Mouse (Mus musculus) MEL (cell line): ENCODE results near the gene Svs1. TPM values are rescaled to one million over a fixed set of nuclear protein-coding genes. Genes with fewer than 3 reads are reported as not detected.
"Not testable (repeated sequence)": the region's sequence is repeated elsewhere in the genome, so short reads cannot be mapped to it uniquely, and the experiment has no call there.

Source experiments
- DNase-seq: peaks from one replicate; pipeline ENCODE4 v3.0.0; 2011; ENCODE audit warnings: low read depth, low spot score
- H3K27ac ChIP-seq: 2 replicates; pipeline ENCODE4 v1.5.1; 2012; ENCODE audit warnings: low read depth, mild to moderate bottlenecking, control low read depth, low read length, moderate library complexity; ENCODE audit not compliant: control insufficient read depth
- H3K27me3 ChIP-seq, 2 experiments: fragments of 150-350 bp in 1 of 2; sonication (generic) in 1 of 2; 2 replicates each; pipeline ENCODE4 v1.6.1; 2012; ENCODE audit warnings: low read length in 2 of 2, mild to moderate bottlenecking in 2 of 2, improper control_type of control experiment in 1 of 2, moderate library complexity in 1 of 2; ENCODE audit not compliant: insufficient read depth in 2 of 2, control insufficient read depth in 1 of 2
- H3K36me3 ChIP-seq, 2 experiments: 2 replicates each; pipeline ENCODE4 v1.6.1; 2012 to 2014; ENCODE audit warnings: low read length in 2 of 2, improper control_type of control experiment in 1 of 2, inconsistent platforms in 1 of 2, mild to moderate bottlenecking in 1 of 2; ENCODE audit not compliant: insufficient read depth in 2 of 2, control insufficient read depth in 1 of 2
- H3K4me1 ChIP-seq, 2 experiments: fragments of 150-350 bp in 1 of 2; sonication (generic) in 1 of 2; 2 replicates each; pipeline ENCODE4 v1.6.1; 2012; ENCODE audit warnings: low read length in 2 of 2, improper control_type of control experiment in 1 of 2, mild to moderate bottlenecking in 1 of 2; ENCODE audit not compliant: insufficient read depth in 2 of 2, control insufficient read depth in 1 of 2
- H3K4me3 ChIP-seq, 2 experiments: fragments of 150-350 bp in 1 of 2; sonication (generic) in 1 of 2; 2 replicates each; pipeline ENCODE4 v1.5.1; 2012; ENCODE audit warnings: low read depth in 2 of 2, low read length in 2 of 2, mild to moderate bottlenecking in 2 of 2, moderate library complexity in 2 of 2, control low read depth in 1 of 2, improper control_type of control experiment in 1 of 2; ENCODE audit not compliant: control insufficient read depth in 1 of 2, insufficient read depth in 1 of 2
- H3K79me2 ChIP-seq: 2 replicates; pipeline ENCODE4 v1.6.1; 2012; ENCODE audit warnings: mild to moderate bottlenecking, low read length, moderate library complexity; ENCODE audit not compliant: control insufficient read depth, poor library complexity, insufficient read depth
- H3K9ac ChIP-seq: 2 replicates; pipeline ENCODE4 v1.6.1; 2012; ENCODE audit warnings: low read depth, mild to moderate bottlenecking, control low read depth, low read length, moderate library complexity; ENCODE audit not compliant: control insufficient read depth, poor library complexity, severe bottlenecking
- H3K9me3 ChIP-seq: fragments of 150-350 bp; sonication (generic); replicated peaks from 2 replicates; pipeline ENCODE4 v1.6.1; 2012; ENCODE audit warnings: mild to moderate bottlenecking, low read length, improper control_type of control experiment, moderate library complexity; ENCODE audit not compliant: insufficient read depth
- BHLHE40 ChIP-seq: IDR thresholded peaks from 2 replicates; pipeline ENCODE4 v1.6.1; 2012; ENCODE audit warnings: low read depth, mild to moderate bottlenecking, inconsistent platforms, low read length, improper control_type of control experiment, borderline replicate concordance
- CTCF ChIP-seq, 3 experiments: IDR thresholded peaks in 2 of 3; conservative IDR thresholded peaks in 1 of 3; 2 replicates each; pipeline ENCODE4 v1.5.1; 2011 to 2012; ENCODE audit warnings: low read length in 3 of 3, low read depth in 2 of 3, mild to moderate bottlenecking in 2 of 3, improper control_type of control experiment in 1 of 3, inconsistent platforms in 1 of 3, mixed read lengths in 1 of 3, moderate library complexity in 1 of 3; ENCODE audit not compliant: control insufficient read depth in 1 of 3, insufficient read depth in 1 of 3, poor library complexity in 1 of 3, severe bottlenecking in 1 of 3
- EP300 ChIP-seq, 2 experiments: IDR thresholded peaks; 2 replicates each; pipeline ENCODE4 v1.6.1; 2011; ENCODE audit warnings: improper control_type of control experiment in 2 of 2, low read length in 2 of 2, low read depth in 1 of 2, mild to moderate bottlenecking in 1 of 2
- GABPA ChIP-seq: IDR thresholded peaks from 2 replicates; pipeline ENCODE4 v1.6.1; 2012; ENCODE audit warnings: low read depth, mild to moderate bottlenecking, inconsistent platforms, low read length, improper control_type of control experiment, moderate library complexity
- GATA1 ChIP-seq: IDR thresholded peaks from 2 replicates; pipeline ENCODE4 v1.6.1; 2011; ENCODE audit warnings: low read depth, low read length, improper control_type of control experiment
- KAT2A ChIP-seq: conservative IDR thresholded peaks from 2 replicates; pipeline ENCODE4 v1.6.1; 2012; ENCODE audit warnings: low read depth, low read length, improper control_type of control experiment, inconsistent platforms
- MAX ChIP-seq: IDR thresholded peaks from 2 replicates; pipeline ENCODE4 v1.6.1; 2011; ENCODE audit warnings: low read length, improper control_type of control experiment
- MXI1 ChIP-seq: IDR thresholded peaks from 2 replicates; pipeline ENCODE4 v1.6.1; 2011; ENCODE audit warnings: mild to moderate bottlenecking, low read depth, low read length, improper control_type of control experiment
- NRF1 ChIP-seq: IDR thresholded peaks from 2 replicates; pipeline ENCODE4 v1.6.1; 2014; ENCODE audit warnings: low read depth, mild to moderate bottlenecking, inconsistent platforms, low read length, improper control_type of control experiment, moderate library complexity; ENCODE audit not compliant: poor library complexity, insufficient read depth, severe bottlenecking
- POLR2A ChIP-seq, 2 experiments: IDR thresholded peaks; 2 replicates each; pipeline ENCODE4 v1.6.1; 2011 to 2012; ENCODE audit warnings: low read length in 2 of 2, mild to moderate bottlenecking in 2 of 2, control low read depth in 1 of 2, improper control_type of control experiment in 1 of 2, low read depth in 1 of 2, moderate library complexity in 1 of 2; ENCODE audit not compliant: control insufficient read depth in 1 of 2, insufficient read depth in 1 of 2, poor library complexity in 1 of 2
- POLR2AphosphoS5 ChIP-seq: IDR thresholded peaks from 2 replicates; pipeline ENCODE4 v1.6.1; 2012; ENCODE audit warnings: low read depth, borderline replicate concordance, mild to moderate bottlenecking, inconsistent platforms, low read length, moderate library complexity, mixed read lengths
- RAD21 ChIP-seq: IDR thresholded peaks from 2 replicates; pipeline ENCODE4 v1.6.1; 2011; ENCODE audit warnings: mild to moderate bottlenecking, low read depth, low read length, improper control_type of control experiment
- RCOR1 ChIP-seq: IDR thresholded peaks from 2 replicates; pipeline ENCODE4 v1.6.1; 2012; ENCODE audit warnings: low read depth, mild to moderate bottlenecking, inconsistent platforms, low read length, improper control_type of control experiment
- SIN3A ChIP-seq: IDR thresholded peaks from 2 replicates; pipeline ENCODE4 v1.6.1; 2012; ENCODE audit warnings: low read length, improper control_type of control experiment, inconsistent platforms
- SMC3 ChIP-seq: IDR thresholded peaks from 2 replicates; pipeline ENCODE4 v1.6.1; 2011; ENCODE audit warnings: low read depth, low read length, improper control_type of control experiment
- TAL1 ChIP-seq: IDR thresholded peaks from 2 replicates; pipeline ENCODE4 v1.6.1; 2012; ENCODE audit warnings: mild to moderate bottlenecking, inconsistent platforms, low read length, moderate library complexity, mixed read lengths
- USF1 ChIP-seq: IDR thresholded peaks from 2 replicates; pipeline ENCODE4 v1.6.1; 2014; ENCODE audit warnings: low read depth, mild to moderate bottlenecking, inconsistent platforms, low read length, improper control_type of control experiment, moderate library complexity
- ZC3H11A ChIP-seq: IDR thresholded peaks from 2 replicates; pipeline ENCODE4 v1.6.1; 2012; ENCODE audit warnings: low read depth, mild to moderate bottlenecking, inconsistent platforms, low read length, improper control_type of control experiment
- ZKSCAN1 ChIP-seq: IDR thresholded peaks from 2 replicates; pipeline ENCODE4 v1.6.1; 2012; ENCODE audit warnings: low read depth, mild to moderate bottlenecking, inconsistent platforms, low read length, improper control_type of control experiment, moderate library complexity
- polyA plus RNA-seq, 2 experiments: library from polyadenylated mRNA; stranded (reverse) in 1 of 2; unstranded in 1 of 2; fragments of >175 nt in 1 of 2; fragments of >200 nt in 1 of 2; gene quantifications; 2 replicates each; pipeline versions ENCODE4 v1.2.1 to v1.2.4; 2012; ENCODE audit warnings: low replicate concordance in 2 of 2, low read depth in 1 of 2; ENCODE audit not compliant: insufficient read length in 2 of 2, insufficient read depth in 1 of 2, missing spikeins in 1 of 2
- total RNA-seq: library from RNA; depleted of rRNA; stranded (reverse); fragments of 300-350 nt; gene quantifications from 2 replicates; pipeline ENCODE4 v1.2.3, GENCODE M21; 2012

Gene Svs1
- total and polyA plus RNA-seq, 3 experiments, result not detected

DNA sequence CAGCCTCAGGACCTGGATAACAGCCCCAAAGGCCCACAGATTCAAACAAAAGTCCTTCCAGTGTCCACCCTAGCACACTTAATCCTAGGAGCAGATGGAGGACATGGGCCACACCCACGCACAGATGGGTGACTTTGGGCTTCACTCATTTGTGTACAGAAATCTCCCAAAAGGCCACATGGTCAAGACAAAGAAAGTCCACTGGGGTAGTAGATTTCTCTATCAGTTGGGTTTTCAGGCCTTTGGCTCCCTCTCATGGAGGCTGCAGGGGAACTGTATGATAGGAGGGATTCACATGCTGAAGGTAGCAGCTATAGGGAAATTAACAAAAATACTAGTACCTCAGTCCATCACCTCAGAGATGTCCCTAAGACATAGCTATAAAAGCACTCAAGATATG, 28.6 kb upstream of the Svs1 start:
- no peaks in the 10 kb centered on the region for H3K9me3 ChIP-seq
- H3K79me2 ChIP-seq, result no peaks in the 10 kb centered on the region
- DNase-seq, result no peak
- H3K9ac ChIP-seq, result no peak overlapping the region
- H3K4me1 ChIP-seq, result no peaks in the 10 kb centered on the region
- no peak overlapping the region for H3K27ac ChIP-seq
- H3K36me3 ChIP-seq, result no peaks in the 10 kb centered on the region
- H3K27me3 ChIP-seq, result no peaks in the 10 kb centered on the region
- no peak overlapping the region for H3K4me3 ChIP-seq
- no peak for TF ChIP-seq POLR2AphosphoS5
- TF ChIP-seq TAL1, result no peak
- TF ChIP-seq SIN3A, result no peak
- no peak for TF ChIP-seq ZC3H11A
- no peak for TF ChIP-seq EP300 (IDR thresholded peaks at IDR 0.05; ENCODE audit: low read depth in 1 of 2, low read length in 2 of 2)
- TF ChIP-seq GATA1, result no peak
- no peak for TF ChIP-seq BHLHE40
- no peak for TF ChIP-seq GABPA

DNA sequence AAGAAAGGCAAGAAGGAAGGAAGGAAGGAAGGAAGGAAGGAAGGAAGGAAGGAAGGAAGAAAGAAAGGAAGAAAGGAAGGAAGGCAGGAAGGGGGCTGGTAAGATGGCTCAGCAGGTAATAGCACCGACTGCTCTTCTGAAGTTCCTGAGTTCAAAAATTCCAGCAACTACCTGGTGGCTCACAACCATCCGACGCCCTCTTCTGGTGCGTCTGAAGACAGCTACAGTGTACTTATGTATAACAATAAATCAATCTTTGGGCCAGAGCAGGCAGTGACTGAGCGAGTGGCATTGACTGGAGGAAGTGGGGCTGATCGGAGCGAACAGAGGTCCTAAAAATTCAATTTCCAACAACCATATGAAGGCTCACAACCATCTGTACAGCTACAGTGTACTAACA, 27.5 kb upstream of the Svs1 start:
- H3K79me2 ChIP-seq, H3K9me3 ChIP-seq, H3K27ac ChIP-seq, H3K9ac ChIP-seq, H3K4me3 ChIP-seq, DNase-seq, H3K27me3 ChIP-seq, H3K36me3 ChIP-seq, H3K4me1 ChIP-seq: not testable (repeated sequence)
- peak; percentile 8; the same call in 1 of the 2 replicates for TF ChIP-seq SMC3
- peak in 1 of 3 experiments; percentile 9; a peak in 1 of 6 replicates for TF ChIP-seq CTCF (IDR thresholded peaks at IDR 0.05 in 2 of 3, conservative IDR thresholded peaks at IDR 0.05 in 1 of 3; ENCODE audit: control insufficient read depth in 1 of 3, insufficient read depth in 1 of 3, low read depth in 2 of 3, low read length in 3 of 3, poor library complexity in 1 of 3, severe bottlenecking in 1 of 3)

DNA sequence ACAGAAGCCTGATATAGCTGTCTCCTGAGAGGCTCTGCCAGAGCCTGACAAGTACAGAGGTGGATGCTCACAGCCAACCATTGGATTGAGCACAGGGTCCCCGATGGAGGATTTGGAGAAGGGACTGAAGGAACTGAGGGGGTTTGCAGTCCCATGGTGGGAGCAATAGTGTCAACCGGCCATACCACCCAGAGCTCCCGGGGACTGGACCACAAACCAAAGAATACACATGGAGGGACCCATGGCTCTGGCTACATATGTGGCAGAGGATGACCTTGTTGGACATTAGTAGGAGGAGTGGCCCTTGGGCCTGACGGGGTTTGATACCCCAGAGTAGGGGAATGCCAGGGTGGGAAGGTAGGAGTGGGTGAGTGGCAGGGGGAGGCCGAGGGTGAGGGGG, 20.0 kb upstream of the Svs1 start:
- H3K4me3 ChIP-seq, H3K27ac ChIP-seq, H3K79me2 ChIP-seq: not testable (repeated sequence)

DNA sequence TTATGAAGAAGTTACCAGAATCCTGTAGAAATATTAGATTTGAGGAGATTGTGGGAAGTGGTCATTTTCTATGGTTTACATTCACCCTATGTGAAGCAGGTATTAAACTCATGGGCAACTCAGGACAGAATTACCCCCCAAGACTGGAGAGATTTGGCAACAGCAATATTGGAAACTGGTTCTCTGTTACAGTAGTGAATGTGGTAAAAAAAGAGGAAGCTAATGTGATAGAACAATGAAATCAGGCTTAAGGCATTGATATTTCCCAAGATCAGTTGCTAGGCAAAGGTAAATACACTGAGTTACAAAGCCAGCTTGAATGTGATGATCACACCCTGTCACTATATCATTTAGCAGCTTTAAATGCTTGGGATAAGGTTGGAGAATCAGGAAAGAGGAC, 18.8 kb upstream of the Svs1 start:
- no peaks in the 10 kb centered on the region for H3K27me3 ChIP-seq
- H3K9me3 ChIP-seq, result no peaks in the 10 kb centered on the region
- H3K27ac ChIP-seq, result no peak overlapping the region
- H3K4me3 ChIP-seq, result no peak overlapping the region
- H3K79me2 ChIP-seq, result no peaks in the 10 kb centered on the region
- no peak overlapping the region for H3K9ac ChIP-seq
- H3K4me1 ChIP-seq, result no peaks in the 10 kb centered on the region
- no peaks in the 10 kb centered on the region for H3K36me3 ChIP-seq
- TF ChIP-seq MAX (no peak), USF1 (no peak), MXI1 (no peak), GABPA (no peak), ZKSCAN1 (no peak), KAT2A (no peak), NRF1 (no peak), RCOR1 (no peak), GATA1 (no peak), POLR2A (IDR thresholded peaks at IDR 0.05; ENCODE audit: control insufficient read depth in 1 of 2, insufficient read depth in 1 of 2, low read depth in 1 of 2, low read length in 2 of 2, poor library complexity in 1 of 2) (no peak), RAD21 (no peak), CTCF (IDR thresholded peaks at IDR 0.05 in 2 of 3, conservative IDR thresholded peaks at IDR 0.05 in 1 of 3; ENCODE audit: control insufficient read depth in 1 of 3, insufficient read depth in 1 of 3, low read depth in 2 of 3, low read length in 3 of 3, poor library complexity in 1 of 3, severe bottlenecking in 1 of 3) (no peak), SIN3A (no peak)
- no peak for DNase-seq

More for the DNA sequence above, 20.0 kb upstream of the Svs1 start:
- not testable (repeated sequence) for DNase-seq, H3K9ac ChIP-seq, H3K36me3 ChIP-seq, H3K27me3 ChIP-seq, H3K4me1 ChIP-seq, H3K9me3 ChIP-seq
